Mouse (Mus musculus): Measurements from ENCODE around the gene Golm1. TPM values are rescaled to one million over a fixed set of nuclear protein-coding genes. Genes with fewer than 3 reads are reported as not detected.

The Golm1 gene
- total RNA-seq, 2 experiments from 2014 or later, result 15.5 to 15.6 TPM

DNA sequence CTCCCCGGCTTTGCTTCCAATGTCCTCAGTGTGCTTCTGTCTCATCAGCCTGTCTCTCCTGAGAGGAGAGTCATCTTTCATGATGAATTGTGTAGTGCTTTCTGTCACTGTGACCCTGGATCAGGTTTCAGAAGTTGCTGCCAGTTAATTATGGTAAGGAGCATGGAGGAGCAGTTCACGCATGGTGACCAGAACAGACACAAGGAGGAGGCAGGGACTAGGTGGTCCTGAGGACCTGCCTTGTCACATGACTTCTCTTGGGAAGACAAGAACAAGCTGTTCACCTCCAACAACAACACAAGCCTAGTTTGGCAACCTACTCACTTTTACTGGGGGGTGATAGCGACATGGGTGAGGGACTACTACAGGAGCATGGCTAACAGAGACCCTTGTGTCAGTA, 22.5 kb downstream of the Golm1 start:
- intact Hi-C loops (cut with DNase I), result no loop called here
- no peak for DNase-seq (ENCODE audit: low spot score in 2 of 2)

DNA sequence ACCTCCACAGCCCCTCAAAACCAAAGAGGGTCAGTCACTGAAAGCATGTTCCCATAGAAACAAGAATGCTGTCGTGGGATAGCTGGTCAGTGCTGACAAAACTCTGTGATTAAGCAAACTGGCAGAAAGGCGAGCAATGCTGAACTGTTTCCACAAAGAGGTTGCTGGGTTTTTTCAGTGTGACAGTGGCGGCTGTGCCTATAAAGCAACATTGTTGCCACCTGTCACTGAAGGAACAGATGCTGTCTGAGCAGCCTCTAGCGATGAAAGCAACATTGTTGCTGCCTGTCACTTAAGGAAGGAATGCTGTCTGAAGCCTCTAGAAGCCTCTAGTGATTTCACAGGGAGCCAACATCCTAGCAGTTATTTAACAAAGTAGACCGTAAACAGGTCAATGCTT, 23.0 kb downstream of the Golm1 start:
- no peak for DNase-seq (ENCODE audit: low spot score in 2 of 2)
- intact Hi-C loops (cut with DNase I), result no loop called here

DNA sequence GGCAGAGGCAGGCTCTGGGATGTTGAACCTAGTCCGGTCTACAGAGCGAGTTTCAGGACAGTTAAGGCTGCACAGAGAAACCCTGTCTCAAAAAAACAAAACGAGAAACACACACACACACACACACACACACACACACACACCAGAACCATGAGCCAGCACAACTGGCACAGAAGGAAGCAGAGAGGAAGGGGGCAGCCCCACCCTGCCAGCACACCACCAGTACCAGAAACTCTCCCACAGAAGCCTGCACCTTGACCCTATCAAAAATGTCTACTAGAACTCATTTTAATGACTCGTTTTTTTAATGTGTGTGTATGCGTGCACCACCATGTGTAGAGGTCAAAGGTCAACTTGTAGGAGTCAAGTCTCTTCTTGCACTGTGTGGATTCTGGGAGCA, 25.8 kb downstream of the Golm1 start:
- DNase-seq (ENCODE audit: low spot score in 2 of 2), result no peak
- intact Hi-C loops (cut with DNase I), result no loop called here

DNA sequence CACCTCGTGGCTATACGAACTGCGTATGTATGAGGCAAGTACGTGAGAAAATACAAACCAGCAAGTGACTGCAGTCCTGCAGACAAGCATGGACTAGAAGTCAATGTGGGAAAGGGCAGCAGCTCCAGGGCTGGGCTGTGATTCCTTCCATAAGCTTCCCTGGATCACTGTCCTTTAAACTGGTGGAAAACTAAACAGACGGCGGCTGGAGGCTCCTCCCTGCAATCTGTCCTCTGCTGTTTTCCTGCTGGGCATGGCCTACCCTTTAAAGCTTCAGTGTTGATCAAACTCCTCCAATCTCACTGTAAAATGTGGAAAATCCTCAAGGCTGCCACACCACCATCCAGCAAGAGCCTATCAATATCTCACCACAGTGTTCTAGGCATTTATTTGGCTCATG, 27.0 kb downstream of the Golm1 start:
- DNase-seq (ENCODE audit: low spot score in 2 of 2), result no peak
- intact Hi-C loops (cut with DNase I), result no loop called here

DNA sequence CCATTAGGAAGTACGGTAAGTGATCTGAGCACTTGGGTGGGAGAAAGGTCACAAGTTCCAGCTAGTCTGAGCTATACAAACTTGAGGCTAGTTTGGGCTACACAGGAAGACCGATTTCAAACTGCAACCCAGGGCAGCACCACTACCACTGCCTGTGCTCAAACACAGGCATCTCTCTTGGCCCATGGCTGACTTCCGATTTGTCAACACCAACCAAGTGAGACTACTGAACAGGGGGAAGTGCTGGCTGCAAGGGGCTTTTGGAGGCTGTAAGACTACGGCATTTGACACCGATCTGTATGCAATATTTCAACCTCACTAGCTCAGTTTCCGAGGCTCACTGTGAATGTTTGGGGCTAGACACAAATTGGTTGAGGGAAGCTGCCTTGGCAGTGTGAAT, 28.1 kb downstream of the Golm1 start:
- intact Hi-C loops (cut with DNase I), result no loop called here
- DNase-seq (ENCODE audit: low spot score in 2 of 2), result no peak

DNA sequence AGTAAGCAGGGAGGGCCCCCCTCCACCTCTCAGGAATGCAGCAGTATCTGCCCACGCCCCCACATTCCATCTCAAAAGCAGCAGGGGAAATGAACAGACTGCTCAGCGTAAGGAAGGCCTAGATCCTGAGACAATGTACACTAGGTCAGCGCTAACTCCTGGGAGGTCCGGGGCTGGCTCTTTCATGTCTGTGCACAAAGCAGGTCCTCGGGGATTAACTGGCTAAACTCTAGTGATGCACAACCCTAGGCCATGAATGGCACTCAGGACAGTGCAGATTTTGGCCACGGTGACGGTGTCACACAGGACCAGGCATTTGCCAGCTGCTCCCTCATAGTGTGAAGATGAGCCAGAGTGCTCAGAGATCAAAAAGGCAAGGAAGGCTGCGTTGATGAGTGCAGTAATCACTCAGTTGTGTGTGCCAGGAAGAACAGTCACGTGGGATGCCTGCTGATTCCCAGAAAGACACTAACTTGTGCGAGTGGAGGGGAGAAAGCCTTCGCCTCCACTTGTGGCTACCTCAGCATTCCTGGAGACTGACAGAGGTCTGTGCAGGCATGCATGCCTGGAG, 28.9 kb downstream of the Golm1 start:
- no peak for DNase-seq (ENCODE audit: low spot score in 2 of 2)
- intact Hi-C loops (cut with DNase I), result no loop called here

DNA sequence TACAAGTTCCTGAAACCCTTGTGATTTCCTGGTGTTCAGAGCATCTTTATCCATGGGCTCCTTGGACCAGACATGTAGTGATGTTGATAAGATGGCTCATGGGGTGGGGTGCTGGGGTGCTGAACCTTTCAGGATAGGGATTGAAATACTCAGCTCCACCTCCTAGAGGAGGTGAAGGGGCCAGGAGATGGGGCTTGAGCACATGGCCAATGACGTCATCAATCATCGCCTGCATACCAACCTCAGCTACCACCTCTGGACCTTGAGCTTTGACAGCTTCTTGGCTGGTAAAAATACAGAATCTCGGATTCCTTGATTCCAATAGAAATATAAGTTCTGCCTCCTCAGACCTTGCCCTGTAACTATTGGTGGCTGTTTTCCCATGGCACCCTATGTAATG, 30.1 kb downstream of the Golm1 start:
- intact Hi-C loops (cut with DNase I), result no loop called here
- DNase-seq (ENCODE audit: low spot score in 2 of 2), result no peak

DNA sequence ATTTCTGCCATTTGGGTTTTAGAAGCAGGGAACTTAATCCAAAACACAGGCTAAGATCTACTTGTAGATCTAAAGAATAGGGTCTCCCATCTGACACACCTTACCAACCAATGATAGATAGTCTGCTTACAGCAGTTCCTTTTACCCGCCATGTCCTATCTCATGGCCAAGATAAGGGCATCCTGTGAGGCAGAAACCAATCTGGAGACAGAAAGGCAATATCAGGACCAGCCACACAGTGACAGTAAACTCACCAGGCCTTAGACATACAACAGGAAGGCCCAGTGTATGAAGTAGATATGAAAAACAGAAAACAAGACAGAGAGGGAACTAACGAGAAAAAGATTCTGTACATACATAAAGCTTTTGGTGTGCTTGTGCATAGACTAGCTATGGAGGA, 32.8 kb downstream of the Golm1 start:
- intact Hi-C loops (cut with DNase I), result no loop called here
- no peak for DNase-seq (ENCODE audit: low spot score in 2 of 2)

DNA sequence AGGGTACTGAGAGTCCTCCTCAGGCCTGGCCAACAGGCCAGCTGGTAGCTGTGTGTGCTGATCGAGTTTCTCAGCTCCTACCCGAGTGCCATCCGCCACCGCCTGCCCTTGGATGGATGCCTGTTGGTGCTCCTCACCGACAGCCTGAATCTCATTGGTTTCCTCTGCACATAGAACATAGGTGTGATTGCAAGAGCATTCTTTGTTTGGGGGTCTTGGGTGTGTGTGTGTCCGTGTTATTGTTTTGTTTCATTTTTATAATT, 35.5 kb downstream of the Golm1 start:
- intact Hi-C loops (cut with DNase I), result no loop called here
- DNase-seq (ENCODE audit: low spot score in 2 of 2), result no peak

DNA sequence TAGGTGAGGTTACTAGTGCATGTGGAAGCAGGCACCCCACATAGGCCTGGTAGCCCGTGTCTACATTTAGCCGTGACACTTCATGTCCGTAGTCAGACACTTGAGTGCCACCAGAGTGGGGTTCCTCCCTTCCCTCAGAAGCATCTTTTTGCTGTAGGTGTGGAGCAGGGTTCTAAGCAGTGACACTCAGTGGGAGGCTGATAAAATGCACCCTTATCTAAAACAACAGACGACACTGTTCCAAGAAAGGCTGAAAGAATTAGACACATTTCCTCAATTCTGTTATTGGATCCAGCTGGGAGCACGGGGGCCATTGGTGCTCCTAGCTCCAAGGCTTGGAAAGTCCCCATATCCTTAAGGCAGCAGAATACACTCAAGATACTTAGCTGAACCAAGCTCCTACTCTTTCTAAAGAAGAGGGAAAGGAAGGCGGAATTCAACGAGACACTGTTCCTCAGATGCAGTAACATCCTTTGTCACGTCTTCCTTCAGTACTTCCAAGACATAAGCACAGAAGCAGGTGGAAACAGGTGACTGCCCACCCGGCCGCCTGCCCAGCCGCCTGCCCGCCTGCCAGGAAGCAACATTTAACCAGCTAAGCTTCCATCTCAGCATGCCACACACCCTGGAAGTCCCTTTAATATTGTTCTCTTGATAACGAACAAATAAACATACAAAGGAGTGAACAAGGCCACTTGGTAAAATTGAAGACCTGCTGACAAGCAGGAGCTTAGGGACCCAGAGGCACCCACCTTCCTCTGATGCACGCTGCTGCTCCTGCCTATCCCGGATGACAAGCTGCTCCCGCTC, 36.0 kb downstream of the Golm1 start:
- no peak for DNase-seq (ENCODE audit: low spot score in 2 of 2)
- intact Hi-C loops (cut with DNase I), result loop anchor here (5.0 kb wide), 1 partner anchor 88 kb away; no protein-coding TSS in a partner anchor

DNA sequence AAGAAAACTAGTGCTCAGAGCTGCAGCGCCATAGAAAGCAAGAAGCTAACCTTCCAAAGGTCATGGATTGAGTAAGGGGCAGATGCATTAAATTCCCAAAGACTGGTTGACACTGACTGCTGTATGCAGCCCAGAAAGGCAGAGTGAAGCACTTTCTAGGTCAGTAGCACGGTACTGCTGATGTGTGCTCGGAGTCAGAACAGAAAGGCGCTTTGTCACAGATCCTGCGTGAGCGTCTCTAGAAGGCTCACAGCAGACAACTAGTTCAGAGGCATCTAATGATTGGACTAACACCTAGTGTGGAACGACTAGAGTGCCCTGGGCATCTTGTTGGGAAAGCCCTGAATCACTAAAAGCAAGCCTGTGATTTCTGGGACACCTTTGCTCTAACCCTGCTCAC, 37.8 kb downstream of the Golm1 start:
- intact Hi-C loops (cut with DNase I), result loop anchor here (5.0 kb wide), 1 partner anchor 90 kb away; no protein-coding TSS in a partner anchor

DNA sequence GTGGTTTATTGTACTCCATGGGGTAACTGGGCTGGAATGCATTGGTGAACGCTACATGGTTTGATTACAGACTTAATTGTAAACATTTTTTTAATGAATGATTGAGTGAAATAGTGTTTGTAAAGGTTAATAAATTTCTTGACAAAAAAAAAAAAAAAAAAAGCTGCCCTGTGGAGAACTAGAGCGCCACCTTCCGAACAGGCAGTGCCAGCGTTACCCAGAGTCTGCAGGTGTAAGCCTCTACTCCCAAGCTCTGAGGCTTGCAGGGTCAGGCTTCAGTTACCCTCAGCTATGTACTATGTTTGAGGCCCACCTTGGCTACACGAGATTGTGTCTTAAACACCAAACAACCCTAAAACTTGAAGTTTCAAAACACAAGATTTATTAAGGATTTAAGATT, 41.0 kb downstream of the Golm1 start:
- intact Hi-C loops (cut with DNase I), result loop anchor here (5.0 kb wide), 1 partner anchor 93 kb away; no protein-coding TSS in a partner anchor
- DNase-seq (ENCODE audit: low spot score in 2 of 2), result no peak

More for the DNA sequence above, 37.8 kb downstream of the Golm1 start:
- no peak for DNase-seq (ENCODE audit: low spot score in 2 of 2)

DNA sequence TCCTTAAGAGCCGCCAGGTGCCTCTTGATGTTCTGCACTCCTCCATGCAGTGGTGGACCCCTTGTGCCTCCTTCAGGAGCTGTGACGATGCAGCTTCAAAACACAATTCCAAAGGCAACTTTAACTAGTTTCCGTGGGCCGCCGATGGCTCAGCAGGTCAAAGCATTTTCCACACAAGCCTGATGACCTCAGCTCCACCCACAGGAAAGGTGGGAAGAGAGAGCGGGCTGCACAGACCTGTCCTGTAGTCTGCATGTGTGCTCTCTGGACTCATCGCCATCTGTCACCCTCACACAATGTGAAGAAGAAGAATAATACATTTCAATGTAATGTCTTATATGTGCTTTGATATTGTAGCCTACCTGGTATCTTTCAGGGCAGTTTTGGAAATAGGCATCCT, 48.9 kb downstream of the Golm1 start:
- intact Hi-C loops (cut with DNase I), result no loop called here
- DNase-seq (ENCODE audit: low spot score in 2 of 2), result no peak

DNA sequence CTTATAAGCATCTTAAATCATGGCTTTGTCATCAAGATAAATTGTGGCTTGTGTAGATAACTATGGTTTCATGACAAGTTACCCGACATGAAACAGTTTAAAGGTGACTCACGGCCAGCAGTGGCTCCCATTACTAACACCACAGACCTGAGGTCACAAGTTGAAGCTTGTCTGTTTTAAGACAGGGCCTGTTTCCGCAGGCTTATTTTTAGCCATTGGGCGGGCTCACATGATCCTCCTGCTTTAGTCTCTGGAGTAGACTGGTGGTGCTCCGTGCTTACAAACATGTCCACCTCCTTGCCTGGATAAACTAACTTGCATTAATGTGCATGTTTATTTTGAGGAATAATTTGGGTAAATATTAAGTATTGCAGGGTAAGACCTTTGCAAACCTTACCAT, 50.7 kb downstream of the Golm1 start:
- no peak for DNase-seq (ENCODE audit: low spot score in 2 of 2)
- intact Hi-C loops (cut with DNase I), result no loop called here

DNA sequence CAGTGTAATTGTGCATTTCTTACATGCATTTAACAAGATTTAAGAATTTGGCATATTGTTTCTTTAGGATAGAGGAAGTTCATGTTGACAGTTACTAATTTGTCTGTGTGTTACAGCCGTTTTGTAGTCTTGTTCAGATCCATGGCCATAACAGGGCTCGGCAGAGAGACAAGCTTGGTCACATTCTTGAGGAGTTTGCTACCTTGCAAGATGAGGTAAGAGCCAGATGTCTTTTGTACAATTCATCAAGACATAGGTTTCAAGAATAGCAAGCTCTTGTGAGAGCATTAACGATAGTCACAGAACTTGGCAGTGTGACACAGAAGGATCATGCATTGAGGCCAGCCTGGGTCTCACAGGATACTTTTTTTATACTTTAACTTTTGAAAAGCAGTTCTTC, 51.2 kb downstream of the Golm1 start:
- intact Hi-C loops (cut with DNase I), result no loop called here
- DNase-seq (ENCODE audit: low spot score in 2 of 2), result no peak

DNA sequence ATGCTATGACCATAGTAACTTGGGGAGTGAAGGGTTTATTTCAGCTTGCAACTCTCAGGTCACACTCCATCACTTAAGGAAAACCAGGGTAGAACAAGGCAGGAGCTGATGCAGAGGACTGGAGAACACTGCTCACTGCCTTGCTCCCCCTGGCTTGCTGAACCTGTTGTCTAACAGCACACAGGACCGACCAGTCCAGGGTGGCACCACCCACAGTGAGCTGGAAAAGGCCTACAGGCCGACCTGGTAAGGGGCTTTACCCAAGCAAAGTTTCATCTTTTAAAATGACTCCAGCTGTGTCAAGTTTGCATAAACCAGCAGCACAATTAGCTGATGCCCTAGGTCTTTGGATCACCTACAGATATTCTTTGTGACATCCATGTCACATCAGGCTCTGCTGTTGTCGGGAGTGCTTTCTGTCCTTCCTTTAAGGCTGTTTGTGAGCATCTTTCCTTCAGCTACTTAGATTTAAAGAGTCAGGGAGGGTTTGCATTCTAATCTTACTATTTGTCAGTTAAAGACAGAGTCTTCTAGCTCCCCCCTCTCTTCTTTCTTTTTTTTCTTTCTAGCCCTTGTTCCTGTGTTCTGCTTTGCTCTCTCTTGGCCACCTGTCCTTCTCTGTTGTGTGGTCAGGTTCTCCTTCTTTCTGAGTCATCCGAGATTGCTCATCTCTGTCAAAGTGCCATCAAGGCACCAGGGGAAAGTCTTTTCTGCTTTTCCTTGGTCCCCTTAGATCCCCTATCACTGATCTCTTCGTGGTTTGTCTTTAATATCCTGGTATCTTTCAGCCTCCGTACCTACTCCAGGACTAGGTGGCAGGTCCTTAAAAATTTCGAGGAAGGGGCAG, 53.7 kb downstream of the Golm1 start:
- intact Hi-C loops (cut with DNase I), result no loop called here
- DNase-seq (ENCODE audit: low spot score in 2 of 2), result no peak

DNA sequence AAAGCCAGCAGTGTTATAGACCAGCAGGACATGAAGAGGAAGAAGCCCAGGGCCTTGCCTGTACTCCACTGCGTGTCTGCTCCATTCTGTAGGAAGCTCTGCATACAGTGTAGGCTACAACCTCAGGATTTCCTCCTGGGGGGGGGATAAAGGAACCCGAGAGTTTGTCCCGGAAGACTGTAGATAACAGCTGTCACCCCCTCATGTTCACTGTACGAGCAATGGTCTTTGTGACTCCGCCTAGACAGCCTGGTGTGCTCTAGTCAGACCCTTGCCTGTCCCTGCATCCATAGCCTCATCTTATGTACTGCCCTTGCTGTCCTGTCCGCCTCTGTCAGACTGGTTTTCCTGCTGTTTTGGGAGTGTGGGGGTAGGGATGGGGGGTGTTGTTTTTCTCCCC, 57.1 kb downstream of the Golm1 start:
- DNase-seq (ENCODE audit: low spot score in 2 of 2), result no peak
- intact Hi-C loops (cut with DNase I), result no loop called here

DNA sequence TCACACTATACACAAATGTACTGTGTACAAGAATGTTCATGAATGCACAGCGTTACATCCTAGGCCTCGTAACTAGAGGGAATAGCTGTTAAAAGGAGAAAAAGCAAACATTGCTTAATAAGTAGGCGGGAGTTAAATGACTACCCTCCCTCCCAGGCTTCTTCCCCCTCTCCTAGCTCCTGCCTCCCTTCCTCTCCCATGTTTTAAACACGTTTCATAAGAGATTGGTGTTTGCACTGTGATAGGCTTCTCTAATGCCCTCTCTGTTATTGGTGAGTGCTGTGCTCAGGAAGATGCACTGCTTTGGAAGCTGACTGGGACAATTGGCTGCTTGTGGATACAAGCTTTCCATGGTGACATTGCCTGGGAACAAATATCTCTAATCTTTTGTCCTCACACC, 60.1 kb downstream of the Golm1 start:
- no peak for DNase-seq (ENCODE audit: low spot score in 2 of 2)
- intact Hi-C loops (cut with DNase I), result no loop called here

DNA sequence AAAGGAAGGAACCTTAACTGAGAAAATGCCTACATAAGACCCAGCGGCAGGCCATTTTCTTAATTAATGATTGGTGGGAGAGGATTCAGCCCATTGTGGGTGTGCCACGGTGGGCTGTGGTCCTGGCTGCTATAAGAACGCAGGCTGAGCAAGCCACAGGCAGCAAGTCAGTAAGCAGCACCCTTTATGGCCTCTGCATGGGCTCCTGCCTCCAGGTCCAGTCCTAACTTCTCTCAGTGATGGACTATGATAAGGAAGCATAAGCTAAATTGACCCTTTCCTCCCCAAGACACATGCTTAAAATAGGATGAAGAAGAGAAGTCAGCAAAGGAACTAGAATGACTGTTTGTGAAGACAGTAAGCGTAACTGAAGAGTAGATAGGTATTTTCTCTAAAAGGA, 60.5 kb downstream of the Golm1 start:
- intact Hi-C loops (cut with DNase I), result no loop called here
- no peak for DNase-seq (ENCODE audit: low spot score in 2 of 2)

DNA sequence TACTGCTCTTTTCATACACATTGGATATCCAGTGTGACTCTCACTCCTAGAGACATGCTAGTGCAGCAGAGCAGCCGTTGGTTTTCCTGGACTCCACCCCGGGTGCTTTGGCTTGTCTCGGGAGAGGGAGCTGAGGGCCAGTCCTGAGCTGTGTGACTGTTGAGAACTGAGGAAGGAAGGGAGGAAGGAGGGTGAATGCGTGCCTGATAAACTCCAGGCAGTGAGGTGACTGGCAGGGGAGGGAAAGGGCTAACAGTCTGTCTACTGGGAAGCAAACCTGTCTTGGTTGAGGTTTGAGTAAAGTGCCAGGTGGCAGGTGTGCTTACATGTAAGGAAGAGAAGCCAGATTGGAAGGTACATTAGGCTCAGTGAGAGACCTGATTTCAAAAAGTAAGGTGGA, 61.7 kb downstream of the Golm1 start:
- no peak for DNase-seq (ENCODE audit: low spot score in 2 of 2)
- intact Hi-C loops (cut with DNase I), result no loop called here

DNA sequence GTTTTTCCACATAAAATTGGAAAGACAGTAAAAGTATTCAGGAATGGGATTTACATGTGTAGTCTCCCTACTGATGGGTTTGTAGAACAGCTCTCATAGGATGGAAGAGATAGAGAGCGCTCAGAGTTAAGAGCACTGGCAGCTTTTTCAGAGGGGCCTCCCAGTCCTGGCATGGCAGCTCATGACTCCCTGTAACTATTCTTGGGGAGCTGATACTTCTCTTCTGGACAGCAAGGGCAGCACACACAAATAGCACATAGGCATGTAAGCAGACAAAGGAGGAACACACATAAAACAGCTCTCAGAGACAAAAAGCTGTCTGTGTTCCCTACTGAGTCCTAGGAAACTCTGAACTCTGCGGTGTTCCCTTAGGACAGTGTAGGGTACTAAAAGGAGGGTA, 65.2 kb downstream of the Golm1 start:
- intact Hi-C loops (cut with DNase I), result no loop called here
- DNase-seq (ENCODE audit: low spot score in 2 of 2), result no peak

All from left cerebral cortex, postnatal 14 days (tissue).